Mouse (Mus musculus) kidney, postnatal 25 days (tissue): ENCODE results near the gene Slc43a2.
A peak's percentile ranks its signal among the peaks of the same experiment; 100 is the strongest.
"Not testable (repeated sequence)": the region's sequence is repeated elsewhere in the genome, so short reads cannot be mapped to it uniquely, and the experiment has no call there.

Source experiments
- DNase-seq, 2 experiments: peaks; one replicate each; pipeline ENCODE4 v3.0.0; 2021; ENCODE audit warnings: mixed read lengths in 2 of 2

Gene Slc43a2

GRCm38 (mm10) chr11:75551961-75552441, 20.5 kb downstream of the Slc43a2 start:
- DNase-seq = peak in 1 of 2 experiments; percentile 56

DNA sequence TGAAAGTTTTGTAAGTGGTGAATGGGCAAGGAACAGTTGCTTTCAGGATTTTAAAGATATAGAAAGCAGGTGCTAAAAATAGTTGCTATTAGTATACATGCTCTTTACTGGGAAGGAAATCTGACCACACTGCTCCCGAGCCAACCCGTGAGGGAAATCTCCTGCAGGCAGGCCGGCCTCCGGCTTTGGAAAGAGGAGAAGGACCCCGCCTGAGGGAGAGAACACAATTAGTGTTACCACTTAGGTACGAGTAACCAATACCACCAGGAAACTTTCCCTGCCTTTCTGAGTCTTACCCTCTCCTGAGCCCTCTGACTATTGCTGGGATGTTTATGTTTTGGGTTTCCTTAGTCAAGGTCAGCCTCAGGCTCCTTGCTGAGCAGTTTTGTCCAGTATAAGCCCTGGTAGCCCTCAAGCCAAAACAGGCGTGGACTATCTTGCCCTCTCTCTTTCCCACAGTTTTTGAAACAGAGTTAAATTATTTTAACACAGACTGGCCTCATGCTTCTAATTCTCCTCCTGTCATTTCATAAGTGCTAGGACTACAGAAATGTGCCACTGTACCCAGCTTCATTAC, 21.5 kb downstream of the Slc43a2 start:
- DNase-seq = no peak

DNA sequence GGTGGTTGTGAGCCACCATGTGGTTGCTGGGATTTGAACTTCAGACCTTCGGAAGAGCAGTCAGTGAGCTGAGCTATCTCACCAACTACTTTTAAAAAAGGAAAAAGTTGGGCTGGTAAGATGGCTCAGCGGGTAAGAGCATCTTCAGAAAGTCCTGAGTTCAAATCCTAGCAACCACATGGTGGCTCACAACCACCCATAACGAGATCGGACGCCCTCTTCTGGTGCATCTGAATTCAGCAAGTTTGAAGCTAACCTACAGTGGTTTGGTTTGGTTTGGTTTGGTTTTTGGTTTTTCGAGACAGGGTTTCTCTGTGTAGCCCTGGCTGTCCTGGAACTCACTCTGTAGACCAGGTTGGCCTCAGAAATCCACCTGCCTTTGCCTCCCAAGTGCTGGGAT, 24.5 kb downstream of the Slc43a2 start:
- DNase-seq = not testable (repeated sequence)

- DNase-seq = peak in 1 of 2 experiments; percentile 62
These were observed 25.6 kb downstream of the Slc43a2 start for GRCm38 (mm10) chr11:75557142-75557541.

GRCm38 (mm10) chr11:75558101-75558500, 26.6 kb downstream of the Slc43a2 start:
- DNase-seq = no peak

DNA sequence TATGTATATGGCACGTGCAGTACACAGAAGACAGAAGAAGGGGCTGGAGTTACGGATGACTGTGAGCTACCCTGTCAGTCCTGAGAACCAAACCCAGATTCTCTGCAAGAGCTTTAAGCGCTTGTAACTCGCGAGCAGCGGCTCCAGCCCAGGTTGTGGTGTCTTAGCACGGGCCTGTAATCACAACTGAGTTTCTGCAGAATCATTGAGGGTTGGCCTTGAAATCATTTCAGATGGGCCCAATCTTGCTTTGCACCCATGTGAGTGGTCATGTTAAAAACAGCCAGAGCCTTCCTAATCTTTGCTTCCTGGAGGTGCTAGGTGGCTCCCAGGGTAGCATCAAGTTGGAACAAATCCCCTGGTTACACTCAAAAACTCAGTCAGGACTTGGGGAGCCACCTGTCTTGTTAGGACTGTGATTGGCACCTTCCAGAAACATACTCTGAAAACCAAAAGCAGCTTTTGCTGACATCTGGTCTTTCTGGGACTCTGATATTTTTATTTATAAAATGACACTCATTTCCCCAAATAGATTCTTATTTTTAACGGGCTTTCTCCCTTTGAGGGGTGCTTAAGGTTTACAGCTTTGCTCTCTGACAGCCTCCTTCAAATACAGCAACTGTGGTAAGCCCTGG, 28.5 kb downstream of the Slc43a2 start:
- DNase-seq = no peak

DNA sequence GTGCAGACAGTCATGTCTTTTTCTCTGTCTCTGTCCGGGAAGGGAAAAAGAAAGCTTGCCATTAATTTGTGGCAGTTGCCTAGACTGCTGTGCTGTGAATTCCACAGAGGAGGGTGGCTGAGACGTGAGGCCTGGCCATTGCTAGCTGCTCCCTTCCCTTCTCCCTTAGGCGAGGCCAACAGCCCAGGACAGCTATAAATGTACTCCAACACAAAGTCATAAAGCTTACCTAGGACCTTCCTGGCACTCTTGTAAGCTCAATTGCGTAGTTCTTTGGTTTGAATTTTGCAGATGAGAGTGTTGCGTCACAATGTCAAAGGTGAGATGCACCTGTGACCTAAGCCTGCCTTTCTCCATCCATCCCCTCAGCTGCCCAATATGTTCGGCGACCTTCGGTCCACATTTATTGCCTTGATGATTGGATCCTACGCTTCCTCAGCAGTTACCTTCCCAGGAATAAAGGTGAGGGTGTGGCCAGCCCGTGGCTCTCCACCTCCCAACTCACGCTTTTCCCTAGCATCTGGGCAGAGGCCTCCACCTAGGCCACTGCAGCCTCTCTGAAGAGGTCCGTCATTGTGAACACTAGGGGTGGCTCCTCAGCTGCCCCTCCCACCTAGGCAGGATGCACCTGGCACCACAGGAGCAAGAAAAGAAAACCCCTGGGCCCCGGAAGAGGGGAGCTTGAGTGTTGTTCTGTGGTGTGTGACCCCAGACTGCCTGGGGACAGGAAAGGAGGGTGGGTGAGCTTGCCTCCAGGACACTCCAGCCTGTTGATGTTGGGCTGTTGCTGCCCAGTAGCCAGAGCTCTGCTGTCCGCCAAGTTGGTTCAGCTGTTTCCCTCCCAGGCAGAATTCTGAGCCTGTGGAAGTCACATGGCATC, 29.3 kb downstream of the Slc43a2 start:
- no peak for DNase-seq

DNA sequence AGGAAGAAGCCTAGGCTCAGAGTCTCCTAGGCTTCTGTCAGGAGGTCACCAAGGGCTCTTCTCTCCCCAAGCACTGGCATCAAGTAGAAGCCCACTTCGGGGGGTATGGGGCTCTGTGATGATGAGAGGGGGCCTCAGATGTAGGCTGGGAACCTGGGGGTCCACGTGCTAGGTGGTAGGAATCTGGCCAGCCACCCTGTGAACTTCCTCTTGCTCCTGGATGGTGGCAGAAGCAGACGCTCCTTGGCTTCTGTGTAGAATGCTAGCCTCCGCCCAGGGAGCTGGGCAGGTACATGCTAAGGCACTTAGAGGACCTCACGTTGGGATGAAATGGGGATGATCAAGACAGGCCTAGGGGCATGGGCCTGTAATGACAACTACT, 29.9 kb downstream of the Slc43a2 start:
- DNase-seq = no peak

- no peak for DNase-seq
These were observed 31.3 kb downstream of the Slc43a2 start for GRCm38 (mm10) chr11:75562840-75563239.

GRCm38 (mm10) chr11:75563851-75564548, 32.5 kb downstream of the Slc43a2 start:
- peak in 1 of 2 experiments; percentile 58 for DNase-seq

- DNase-seq = peak in 1 of 2 experiments; percentile 73
These were observed 34.4 kb downstream of the Slc43a2 start for GRCm38 (mm10) chr11:75565849-75566248.

GRCm38 (mm10) chr11:75566276-75567196, 35.0 kb downstream of the Slc43a2 start:
- no peak for DNase-seq

GRCm38 (mm10) chr11:75567346-75568114, 36.0 kb downstream of the Slc43a2 start:
- DNase-seq = no peak

GRCm38 (mm10) chr11:75568115-75568511, 36.6 kb downstream of the Slc43a2 start:
- DNase-seq = no peak

GRCm38 (mm10) chr11:75568962-75569361, 37.5 kb downstream of the Slc43a2 start:
- peak; percentile 67 to 80 for DNase-seq

DNA sequence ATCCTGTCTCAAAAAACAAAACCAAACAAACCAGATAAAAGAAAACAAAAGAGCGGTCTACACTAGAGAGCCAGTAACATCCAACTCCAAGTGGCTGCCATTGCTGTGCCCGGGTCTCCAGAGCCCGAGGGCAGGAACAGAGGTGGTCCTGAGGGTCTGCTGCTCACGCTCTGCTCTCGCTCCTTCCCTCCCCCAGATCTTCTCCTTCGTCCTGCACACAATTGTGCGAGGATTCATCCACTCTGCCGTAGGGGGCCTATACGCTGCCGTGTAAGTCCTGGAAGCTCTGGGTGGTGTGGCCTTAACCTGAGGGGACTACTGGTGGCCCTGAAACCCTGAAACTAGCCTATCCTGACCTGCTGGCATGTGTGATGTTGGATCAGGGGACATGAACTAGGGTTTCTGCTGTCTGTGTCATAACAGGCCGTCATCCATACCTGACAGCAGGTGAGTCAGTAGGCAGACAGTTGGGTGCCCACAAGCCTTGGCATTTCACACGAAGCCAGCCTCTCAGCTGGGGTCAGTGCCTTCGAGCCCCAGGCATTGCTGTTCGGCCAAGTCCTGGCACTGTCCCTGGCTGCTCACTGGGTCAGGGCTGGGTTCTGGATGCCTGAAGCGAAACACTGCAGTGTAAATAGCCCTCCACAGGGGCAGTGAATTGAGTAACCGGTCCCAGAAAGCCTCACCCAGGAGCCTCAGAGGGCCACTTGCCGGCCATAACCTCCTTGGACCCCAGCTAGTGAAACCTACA, 39.1 kb downstream of the Slc43a2 start:
- no peak for DNase-seq

- no peak for DNase-seq
These were observed 39.9 kb downstream of the Slc43a2 start for GRCm38 (mm10) chr11:75571126-75571990.

DNA sequence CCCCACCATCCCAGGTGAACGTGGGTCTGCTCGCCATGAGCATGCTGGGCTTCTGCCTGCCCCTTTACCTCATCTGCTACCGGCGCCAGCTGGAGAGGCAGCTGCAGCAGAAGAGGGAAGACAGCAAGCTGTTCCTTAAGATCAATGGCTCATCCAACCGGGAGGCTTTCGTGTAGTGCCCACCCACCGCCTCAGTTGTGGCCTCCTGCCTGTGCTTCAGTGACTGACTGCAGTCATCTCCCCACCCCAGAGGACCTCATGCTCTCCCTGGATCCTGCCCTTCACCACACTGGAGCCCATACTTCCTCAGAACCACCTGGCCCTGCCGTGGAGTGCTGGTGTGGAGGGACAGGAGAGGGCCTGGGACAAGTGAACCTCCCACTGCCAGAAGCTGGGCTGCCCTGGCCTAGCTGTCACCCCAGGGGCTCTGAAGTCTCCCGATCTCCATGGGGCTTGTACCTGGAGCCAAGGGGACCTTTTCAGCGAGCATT, 40.9 kb downstream of the Slc43a2 start:
- no peak for DNase-seq
